Mouse (Mus musculus) midbrain, embryonic 11.5 days (tissue): ENCODE results near the gene Gstp2. TPM values are rescaled to one million over a fixed set of nuclear protein-coding genes. Genes with fewer than 3 reads are reported as not detected.

Source experiments
- ATAC-seq: fragments of 200-750 bp; cut with Nextera tagmentation; 2 replicates; pipeline ENCODE4 v1.8.0; 2017; ENCODE audit warnings: moderate TSS enrichment, moderate library complexity; ENCODE audit not compliant: low FRiP score
- DNase-seq: peaks from one replicate; pipeline ENCODE4 v3.0.0; 2015; ENCODE audit warnings: low spot score; ENCODE audit errors: missing footprints
- H3K27ac ChIP-seq: fragments of 300-500 bp; sonication (generic); 2 replicates; pipeline ENCODE4 v1.5.1; 2014; ENCODE audit warnings: low read depth, low read length
- H3K27me3 ChIP-seq: fragments of 300-500 bp; sonication (generic); 2 replicates; pipeline ENCODE4 v1.6.1; 2014; ENCODE audit warnings: mild to moderate bottlenecking, low read length, moderate library complexity, mixed read lengths; ENCODE audit not compliant: control insufficient read depth, insufficient read depth
- H3K36me3 ChIP-seq: fragments of 300-500 bp; sonication (generic); 2 replicates; pipeline ENCODE4 v1.6.1; 2014; ENCODE audit warnings: mild to moderate bottlenecking, low read length, moderate library complexity, mixed read lengths; ENCODE audit not compliant: control insufficient read depth, insufficient read depth
- H3K4me1 ChIP-seq: fragments of 300-500 bp; sonication (generic); 2 replicates; pipeline ENCODE4 v1.6.1; 2014; ENCODE audit warnings: low read length; ENCODE audit not compliant: control insufficient read depth, insufficient read depth
- H3K4me2 ChIP-seq: fragments of 300-500 bp; sonication (generic); 2 replicates; pipeline ENCODE4 v1.6.1; 2014; ENCODE audit warnings: mild to moderate bottlenecking, moderate library complexity
- H3K4me3 ChIP-seq: fragments of 300-500 bp; sonication (generic); 2 replicates; pipeline ENCODE4 v1.5.1; 2014; ENCODE audit warnings: low read depth, low read length
- H3K9ac ChIP-seq: fragments of 300-500 bp; sonication (generic); 2 replicates; pipeline ENCODE4 v1.6.1; 2014; ENCODE audit warnings: low read length
- H3K9me3 ChIP-seq: fragments of 300-500 bp; sonication (generic); 2 replicates; pipeline ENCODE4 v1.6.1; 2016; ENCODE audit warnings: low read length; ENCODE audit not compliant: control insufficient read depth
- WGBS: fragments of 180-500 bp; shearing (Covaris S2); extraction: QIAGEN DNeasy Blood & Tissue Kit; methylation state at CpG from one replicate; pipeline ENCODE4 v1.1.7; 2014; 5-methylcytosine and 5-hydroxymethylcytosine counted together
- polyA plus RNA-seq: library from polyadenylated mRNA; unstranded; fragments of >200 nt; fragmentation: Nextera tagmentation; extraction: Ambion mirVana; gene quantifications from 2 replicates; pipeline ENCODE4 v1.2.1, GENCODE M21; 2014

Gene Gstp2
- polyA plus RNA-seq, 1 experiment from 2014 or later, result 1.1 TPM

DNA sequence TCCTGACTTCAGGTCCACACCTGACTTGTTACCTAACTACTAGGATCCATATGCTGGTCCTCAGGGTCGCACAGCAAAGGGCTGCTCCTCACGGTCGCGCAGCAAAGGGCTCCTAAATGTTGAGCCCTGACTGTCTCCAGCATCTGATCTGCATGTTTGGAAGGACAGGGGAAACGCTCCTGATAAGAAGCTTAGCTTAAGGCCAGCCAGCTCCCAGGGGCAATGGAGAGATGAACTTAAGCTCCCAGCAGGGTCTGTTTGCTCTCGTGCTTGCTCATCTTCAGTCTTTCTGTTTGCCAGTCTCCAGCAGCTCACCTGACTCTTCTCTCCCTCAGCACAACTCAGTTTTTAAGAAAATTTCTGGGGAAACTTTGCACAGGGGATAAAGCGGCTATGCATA is 13.2 kb downstream of the Gstp2 start:
- 55% methylated on average over 7 of the region's 7 CpGs for WGBS
- no peak overlapping the region for H3K27ac ChIP-seq
- H3K4me2 ChIP-seq, result no peak overlapping the region
- ATAC-seq, result no peak
- no peak overlapping the region for H3K4me3 ChIP-seq
- no peaks in the 10 kb centered on the region for H3K27me3 ChIP-seq
- H3K36me3 ChIP-seq, result no peaks in the 10 kb centered on the region
- H3K9ac ChIP-seq, result no peak overlapping the region
- peaks cover 5% of the 10 kb centered on the region; the same call in 1 of the 2 replicates for H3K4me1 ChIP-seq
- no peaks in the 10 kb centered on the region for H3K9me3 ChIP-seq
- no peak for DNase-seq

DNA sequence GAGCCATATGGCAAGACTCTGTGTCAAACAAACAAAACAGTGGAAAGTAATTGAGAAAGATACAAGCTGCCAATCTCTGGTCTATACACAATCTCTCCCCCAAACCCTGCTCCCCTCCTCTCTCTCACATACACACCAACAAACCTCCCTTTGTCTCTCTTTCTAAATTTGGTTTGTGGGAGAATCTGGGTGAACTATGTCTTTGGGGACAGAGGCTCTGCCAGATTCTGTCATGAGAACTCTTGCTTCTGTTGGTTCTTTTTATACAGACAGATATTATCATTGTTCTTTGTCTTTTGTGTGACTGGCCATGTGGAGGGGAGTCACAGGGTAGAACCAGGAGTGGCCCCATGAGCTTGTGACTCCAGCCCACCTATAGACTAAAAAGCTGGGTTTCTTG is 18.2 kb downstream of the Gstp2 start:
- DNase-seq (peak; percentile 17), ATAC-seq (no peak)
- no peaks in the 10 kb centered on the region for H3K36me3 ChIP-seq
- H3K27ac ChIP-seq, result no peak overlapping the region
- no peaks in the 10 kb centered on the region for H3K9me3 ChIP-seq
- H3K27me3 ChIP-seq, result no peaks in the 10 kb centered on the region
- no peak overlapping the region for H3K9ac ChIP-seq
- H3K4me2 ChIP-seq, result no peak overlapping the region
- no peak overlapping the region for H3K4me3 ChIP-seq
- H3K4me1 ChIP-seq, result no peaks in the 10 kb centered on the region

DNA sequence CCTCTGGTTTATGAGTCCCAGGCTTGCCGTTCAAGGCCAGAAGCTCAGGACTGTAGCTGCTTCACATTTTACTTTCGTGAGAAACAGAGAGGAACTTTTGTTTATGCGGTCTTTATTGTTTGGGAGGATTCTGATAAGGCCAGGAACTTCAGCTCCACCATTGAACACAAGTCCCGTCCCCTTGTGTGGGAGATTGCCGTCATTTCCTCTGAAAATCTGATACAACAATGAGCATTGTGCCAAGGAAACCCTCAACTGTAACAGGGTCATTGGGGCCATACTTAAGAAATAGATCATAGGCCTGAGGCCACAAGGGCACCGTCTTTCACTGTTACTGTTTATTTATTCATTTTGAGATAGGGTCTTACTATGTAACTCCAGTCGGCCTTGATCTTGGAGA is 22.6 kb downstream of the Gstp2 start:
- no peak overlapping the region for H3K27ac ChIP-seq
- no peak for ATAC-seq
- no peak overlapping the region for H3K4me3 ChIP-seq

DNA sequence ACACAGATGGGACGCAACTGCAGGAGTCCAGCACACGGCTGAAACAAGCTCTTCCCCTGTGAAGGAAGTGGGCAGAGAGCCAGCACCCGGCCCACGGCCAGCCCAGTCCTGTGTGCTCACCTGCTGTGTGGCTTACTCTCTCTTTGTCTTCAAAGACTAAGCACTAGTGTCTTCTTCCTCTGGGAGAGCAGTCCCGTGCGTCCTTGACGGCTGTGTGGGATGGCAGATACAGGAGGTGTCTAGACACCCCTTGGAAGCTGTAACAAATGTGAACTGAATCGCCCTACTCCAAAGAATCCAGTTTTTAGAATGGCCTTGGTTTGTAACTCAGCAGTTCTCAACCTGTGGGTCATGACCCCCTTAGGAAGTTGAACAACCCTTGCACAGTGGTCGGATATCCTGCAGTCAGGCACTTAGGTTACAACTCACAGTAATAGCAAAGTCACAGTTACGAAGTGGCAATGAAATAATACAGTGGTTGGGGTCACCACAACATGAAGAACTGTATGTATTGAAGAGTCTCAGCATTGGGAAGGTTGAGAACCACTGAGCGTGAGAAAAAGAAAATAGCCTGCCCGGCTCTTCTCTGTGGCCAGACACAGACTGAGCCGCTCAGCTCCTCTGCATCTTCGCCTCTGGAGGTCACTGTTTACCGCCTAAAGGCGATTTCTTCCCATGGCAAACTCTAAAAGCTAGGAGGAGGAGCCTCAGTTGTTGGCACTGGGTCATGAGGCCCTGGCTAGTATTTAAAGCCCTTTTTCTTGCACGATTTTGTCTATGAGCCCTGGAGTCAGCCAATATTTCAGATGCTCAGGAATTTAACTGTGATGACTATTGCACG is 26.9 kb downstream of the Gstp2 start:
- Histone ChIP-seq H3K4me3 (no peak overlapping the region), H3K36me3 (no peaks in the 10 kb centered on the region), H3K27me3 (no peaks in the 10 kb centered on the region), H3K4me1 (no peaks in the 10 kb centered on the region), H3K4me2 (no peak overlapping the region), H3K9me3 (no peaks in the 10 kb centered on the region), H3K27ac (no peak overlapping the region), H3K9ac (no peak overlapping the region)
- DNase-seq (peak; percentile 92), ATAC-seq (0 out of 2 replicates have a peak, but pooled peaks have one; percentile 52)
- 37% methylated on average over 18 of the region's 18 CpGs for WGBS

More for the DNA sequence above, 22.6 kb downstream of the Gstp2 start:
- Histone ChIP-seq H3K9ac (no peak overlapping the region), H3K36me3 (no peaks in the 10 kb centered on the region), H3K4me2 (no peak overlapping the region), H3K27me3 (no peaks in the 10 kb centered on the region), H3K4me1 (no peaks in the 10 kb centered on the region), H3K9me3 (no peaks in the 10 kb centered on the region)
- 86% methylated on average over 7 of the region's 7 CpGs for WGBS
- no peak for DNase-seq

DNA sequence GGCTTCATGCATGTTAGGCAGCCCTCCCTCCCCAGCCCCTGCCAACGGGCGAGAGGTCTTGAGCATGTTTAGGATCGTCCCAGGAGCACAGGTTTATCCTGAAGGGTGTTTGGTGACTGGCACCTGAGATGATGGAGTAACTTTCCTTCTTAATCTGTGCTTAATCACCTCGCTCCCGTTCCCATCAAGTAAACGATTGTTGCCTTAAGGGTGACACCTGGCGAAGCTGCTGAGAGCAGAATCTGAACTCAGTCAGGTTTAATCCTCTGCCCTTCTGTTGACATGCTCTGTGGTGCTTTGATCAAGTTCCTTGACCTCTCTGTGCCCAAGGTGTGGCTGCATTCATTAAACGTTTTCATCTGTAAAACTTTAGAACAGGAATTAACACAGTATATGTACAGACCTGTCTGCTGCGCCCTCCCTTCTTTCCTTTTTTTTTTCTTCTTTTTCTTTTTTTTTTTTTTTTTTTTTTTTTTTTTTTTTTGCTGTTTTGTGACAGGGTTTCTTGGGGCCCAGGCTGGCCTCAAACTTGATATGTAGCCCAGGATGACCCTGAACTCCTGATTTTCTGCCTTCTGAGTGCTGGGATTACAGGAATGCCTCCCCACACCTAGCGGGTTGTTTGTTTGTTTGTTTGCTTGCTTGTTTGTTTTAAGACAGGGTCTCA is 27.8 kb downstream of the Gstp2 start:
- Histone ChIP-seq H3K27me3 (no peaks in the 10 kb centered on the region), H3K4me1 (0 out of 2 replicates have a peak, but pooled peaks cover under 1% of the 10 kb centered on the region), H3K4me2 (no peak overlapping the region), H3K36me3 (no peaks in the 10 kb centered on the region), H3K9me3 (no peaks in the 10 kb centered on the region), H3K4me3 (no peak overlapping the region), H3K9ac (no peak overlapping the region), H3K27ac (no peak overlapping the region)
- WGBS, result 60% methylated on average over 10 of the region's 10 CpGs
- ATAC-seq (no peak), DNase-seq (peak; percentile 69)

DNA sequence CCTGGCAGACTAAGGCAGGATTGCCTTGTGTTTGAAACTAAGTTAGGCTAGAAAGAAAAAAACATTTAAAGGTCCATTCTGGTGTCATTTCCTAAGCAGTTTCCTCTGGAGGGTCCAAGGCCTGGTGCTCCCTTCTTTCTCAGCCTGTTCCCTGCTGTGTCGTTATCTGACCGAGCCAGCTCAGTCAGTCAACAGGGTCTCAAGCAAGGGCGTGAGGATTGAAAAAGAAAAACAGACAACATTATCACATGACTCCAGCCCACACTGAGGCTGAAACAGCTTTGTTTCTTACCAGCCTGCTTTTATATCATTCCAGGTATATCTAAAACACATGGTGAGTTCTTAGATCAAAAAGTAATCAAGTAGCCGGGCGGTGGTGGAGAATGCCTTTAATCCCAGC is 30.2 kb downstream of the Gstp2 start:
- no peak for ATAC-seq
- Histone ChIP-seq H3K9me3 (no peaks in the 10 kb centered on the region), H3K9ac (no peak overlapping the region), H3K27ac (no peak overlapping the region), H3K36me3 (0 out of 2 replicates have a peak, but pooled peaks cover 3% of the 10 kb centered on the region), H3K27me3 (no peaks in the 10 kb centered on the region), H3K4me3 (no peak overlapping the region), H3K4me1 (peaks cover 8% of the 10 kb centered on the region; the same call in 1 of the 2 replicates), H3K4me2 (no peak overlapping the region)
- WGBS, result 62% methylated on average over 5 of the region's 5 CpGs
- DNase-seq, result no peak

DNA sequence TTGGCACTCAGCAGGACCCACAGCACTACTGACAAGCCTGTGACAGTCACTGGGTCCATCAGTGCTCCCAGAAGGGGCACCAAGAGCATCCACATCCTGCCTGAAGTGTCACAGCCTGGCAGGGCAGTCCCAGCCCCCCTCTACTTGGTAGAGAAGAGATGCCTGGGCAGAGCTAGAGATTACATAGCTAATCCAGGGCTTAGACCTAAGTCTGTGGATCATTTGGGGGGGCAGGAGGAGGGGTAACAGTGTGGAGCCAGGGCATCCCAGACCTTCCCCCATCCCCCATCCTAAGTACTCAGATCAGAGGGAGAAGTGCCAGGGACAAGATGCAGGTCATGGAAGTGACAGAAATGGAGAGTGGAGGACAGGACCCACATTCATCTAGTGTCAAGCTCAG is 31.0 kb downstream of the Gstp2 start:
- Histone ChIP-seq H3K27ac (no peak overlapping the region), H3K36me3 (0 out of 2 replicates have a peak, but pooled peaks cover 3% of the 10 kb centered on the region), H3K9ac (no peak overlapping the region), H3K4me1 (peaks cover 8% of the 10 kb centered on the region; the same call in 1 of the 2 replicates), H3K4me2 (no peak overlapping the region), H3K27me3 (no peaks in the 10 kb centered on the region), H3K9me3 (no peaks in the 10 kb centered on the region), H3K4me3 (no peak overlapping the region)
- DNase-seq (no peak), ATAC-seq (no peak)

DNA sequence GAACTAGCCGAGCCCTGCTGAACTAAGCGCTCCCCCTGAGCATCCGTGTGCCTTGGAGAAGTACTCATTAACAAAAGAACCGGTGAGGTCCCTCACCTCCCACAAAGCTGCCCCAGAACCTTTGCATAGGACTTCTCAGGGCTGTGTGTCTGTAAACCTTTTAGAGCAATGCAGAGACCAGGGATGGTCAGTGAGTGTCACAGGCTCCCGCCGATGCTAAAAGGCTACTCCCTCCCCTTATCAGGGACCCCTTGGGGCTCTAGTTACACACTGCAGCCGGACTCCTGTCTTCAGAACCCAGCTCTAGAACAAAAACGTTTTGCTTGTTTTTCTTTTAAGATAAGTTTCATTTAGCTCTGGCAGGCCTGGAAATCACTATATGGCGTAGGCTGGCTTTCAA is 32.8 kb downstream of the Gstp2 start:
- no peak for ATAC-seq
- no peaks in the 10 kb centered on the region for H3K27me3 ChIP-seq
- no peak for DNase-seq
- H3K9ac ChIP-seq, result peak overlapping the region; percentile 52; the same call in 1 of the 2 replicates
- H3K9me3 ChIP-seq, result no peaks in the 10 kb centered on the region
- H3K4me3 ChIP-seq, result peak overlapping the region; percentile 47
- peaks cover 8% of the 10 kb centered on the region; the same call in 1 of the 2 replicates for H3K4me1 ChIP-seq
- H3K27ac ChIP-seq, result no peak overlapping the region
- WGBS, result 22% methylated on average over 9 of the region's 9 CpGs
- peak overlapping the region; percentile 43 for H3K4me2 ChIP-seq
- H3K36me3 ChIP-seq, result peaks cover 10% of the 10 kb centered on the region

DNA sequence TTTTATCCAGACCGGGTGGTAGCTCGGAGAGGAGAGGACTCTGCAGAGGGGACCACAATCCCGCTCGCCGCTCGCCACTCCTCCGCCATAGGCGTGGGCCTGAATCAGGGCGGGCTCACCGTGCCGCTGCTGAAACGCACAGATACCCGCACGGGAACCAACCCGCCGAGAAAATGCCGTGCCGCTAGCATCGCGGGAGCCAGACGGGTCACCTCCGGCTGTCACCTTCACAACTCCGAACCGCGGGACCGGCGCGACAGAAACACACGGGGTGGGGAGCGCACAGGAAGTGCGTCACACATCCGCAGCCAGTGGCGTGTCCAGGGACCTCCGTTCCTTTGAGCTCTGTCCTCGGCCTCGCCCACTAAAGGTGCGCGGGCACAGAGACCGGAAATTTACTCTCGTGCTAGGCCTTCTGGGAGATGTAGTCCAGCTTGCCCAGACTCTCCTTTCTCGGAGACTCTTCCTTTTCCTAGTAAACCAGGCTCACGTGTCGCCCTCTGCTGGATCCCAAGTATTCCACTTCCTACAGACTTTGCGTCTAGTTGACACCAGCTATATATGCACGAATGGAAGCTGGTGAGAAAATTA is 33.3 kb downstream of the Gstp2 start, which contains the start of gene Ndufv1:
Gene Ndufv1 (minus strand): TSS at position 375 of the 591 bp plus-strand sequence.
- Histone ChIP-seq H3K4me2 (peak within 1 kb of the TSS; percentile 60), H3K9ac (peak within 1 kb of the TSS; percentile 52; the same call in 1 of the 2 replicates), H3K4me1 (peaks cover 8% of the 10 kb centered on the region; the same call in 1 of the 2 replicates), H3K4me3 (peak within 1 kb of the TSS; percentile 47), H3K9me3 (no peaks in the 10 kb centered on the region), H3K27me3 (no peaks in the 10 kb centered on the region), H3K27ac (no peak within 1 kb of the TSS), H3K36me3 (peaks cover 13% of the 10 kb centered on the region)
- DNase-seq (peak; percentile 99), ATAC-seq (peak; percentile 100)
- 1% methylated on average over 45 of the region's 45 CpGs for WGBS
